Mouse (Mus musculus) megakaryocyte progenitor cell, adult 5-6 weeks (primary cell): ENCODE results near the gene Mepce. TPM values are rescaled to one million over a fixed set of nuclear protein-coding genes. Genes with fewer than 3 reads are reported as not detected.

Experiments used
- ATAC-seq: replicated peaks from 2 replicates; pipeline ENCODE4 v1.8.0; 2016; ENCODE audit warnings: mild to moderate bottlenecking, moderate TSS enrichment, inconsistent platforms; ENCODE audit not compliant: poor library complexity
- total RNA-seq, 2 experiments: library from RNA; stranded (forward) in 1 of 2; stranded (reverse) in 1 of 2; fragments of 157-497, 149-512 nt in 1 of 2; fragments of 200-1000 nt in 1 of 2; gene quantifications; 2 replicates each; pipeline versions ENCODE4 v1.2.3 to v1.2.4; 2015 to 2017

The Mepce gene
- total RNA-seq (2015) (34.6 and 37.4 TPM in 2 replicates), total RNA-seq (2017) (13.8 and 16.7 TPM in 2 replicates)

DNA sequence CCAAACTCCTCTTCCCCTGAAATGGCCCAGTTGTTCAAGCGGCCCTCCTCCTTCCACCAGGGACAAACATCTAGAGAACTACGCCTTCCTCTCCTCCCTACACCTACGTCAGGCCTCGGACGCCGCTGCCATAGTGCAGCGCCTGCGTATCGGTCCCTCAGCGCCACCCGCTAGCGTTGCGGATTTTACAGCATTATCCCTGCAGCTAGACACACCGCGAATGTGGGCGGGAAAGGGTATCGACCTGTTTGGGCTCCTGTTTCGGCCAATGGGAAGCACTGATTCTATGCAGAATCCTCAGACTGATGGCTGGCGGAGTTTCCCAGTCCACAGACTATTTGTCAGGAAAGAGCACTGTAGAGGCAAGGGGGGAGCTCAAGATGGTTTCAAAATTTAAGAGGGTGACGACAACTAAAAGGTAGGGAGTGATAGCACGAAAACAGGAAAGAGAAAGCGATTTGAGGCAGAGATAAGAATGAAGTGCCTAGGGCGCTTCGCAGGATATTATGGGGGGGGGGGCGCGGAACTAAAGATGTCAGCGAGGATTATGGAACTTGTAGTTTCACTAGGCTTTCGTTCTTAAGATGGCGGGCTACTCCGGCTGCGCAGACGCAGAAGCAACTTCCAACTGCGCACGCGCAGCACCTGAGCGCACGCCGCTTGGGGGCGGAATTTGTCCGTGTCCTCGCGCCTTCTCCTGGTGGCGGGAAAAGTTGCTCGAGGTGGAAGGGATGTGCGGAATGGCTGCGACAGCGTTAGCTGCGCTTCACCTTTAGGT, at the start of gene Mepce, which contains the start of gene Zcwpw1:
Mepce (minus strand) TSS at position 505 of the 778 bp plus-strand sequence.
Zcwpw1 (plus strand) TSS at position 648 of the 778 bp plus-strand sequence.
- peak; percentile 48 for ATAC-seq

- peak; percentile 52; the same call in 1 of the 2 replicates for ATAC-seq
These were observed 49.7 kb upstream of the Mepce start for GRCm38 (mm10) chr5:137837110-137837509.

- ATAC-seq, result no peak
These were observed 49.2 kb upstream of the Mepce start for GRCm38 (mm10) chr5:137836611-137837010.

GRCm38 (mm10) chr5:137835966-137836520, 48.6 kb upstream of the Mepce start, which contains the start of gene Pilra:
TSS of gene Pilra (minus strand) at chr5:137836281.
- ATAC-seq, result peak; percentile 74

DNA sequence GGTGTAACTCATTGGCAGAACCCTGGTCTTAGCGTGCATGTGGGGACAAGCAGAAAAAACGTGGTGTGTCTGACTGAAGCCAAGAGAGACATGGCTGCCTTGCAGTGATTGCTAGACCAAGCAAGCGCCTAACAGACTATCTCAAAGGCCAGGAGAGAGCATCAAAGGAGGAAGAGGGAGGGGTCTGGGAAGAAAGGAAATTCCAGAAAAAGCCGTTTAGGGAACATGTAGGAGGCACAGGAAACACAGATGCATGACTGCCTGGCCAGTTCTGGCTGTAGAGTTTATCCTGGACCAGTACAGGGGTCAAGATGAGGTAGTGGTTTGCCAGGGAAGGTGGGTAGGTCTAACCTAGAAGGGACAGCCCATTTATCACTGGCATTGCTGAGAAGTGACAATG, 46.0 kb upstream of the Mepce start:
- ATAC-seq, result no peak

- ATAC-seq, result peak; percentile 18; the same call in 1 of the 2 replicates
These were observed 44.1 kb upstream of the Mepce start for GRCm38 (mm10) chr5:137831506-137831905.

- peak; percentile 40 for ATAC-seq
These were observed 43.7 kb upstream of the Mepce start for GRCm38 (mm10) chr5:137831106-137831505.

DNA sequence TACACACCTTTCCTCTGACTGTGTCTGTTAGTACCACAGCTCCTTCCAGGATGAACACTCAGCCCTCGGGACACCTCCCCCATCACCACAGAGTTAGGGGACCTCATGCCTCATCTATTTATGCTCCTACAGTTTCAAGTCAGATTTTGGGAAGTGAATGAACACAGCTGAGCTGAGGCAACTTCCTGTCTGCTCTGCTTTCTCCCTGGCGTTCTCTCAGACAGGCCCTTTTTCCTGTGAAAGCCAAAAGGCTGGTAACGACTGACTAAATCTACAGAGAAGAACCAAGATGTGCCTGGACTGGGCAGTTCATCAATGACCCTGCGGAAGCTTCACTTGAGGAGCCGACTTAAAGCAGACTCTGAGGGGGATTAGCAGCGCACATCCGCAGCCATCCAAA, 42.8 kb upstream of the Mepce start:
- peak; percentile 47 for ATAC-seq

DNA sequence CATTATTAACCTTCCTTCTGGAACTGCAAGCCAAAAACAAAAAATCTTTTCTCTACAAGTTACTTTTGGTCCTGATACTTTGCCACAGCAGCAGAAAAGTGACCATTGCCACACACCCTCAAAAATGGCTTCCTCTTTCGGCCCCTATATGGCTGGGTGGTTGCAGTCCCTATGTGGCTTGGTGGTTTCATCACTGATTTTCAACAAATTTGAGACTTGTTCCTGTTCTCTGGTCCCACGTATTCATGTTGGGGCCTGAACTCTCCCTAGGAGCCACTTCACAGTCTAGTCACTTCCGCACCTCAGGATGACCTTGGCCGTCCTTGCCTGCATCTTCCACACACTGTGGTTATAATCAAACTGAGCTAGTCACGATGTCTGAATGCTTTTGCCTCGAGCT, 41.2 kb upstream of the Mepce start:
- peak; percentile 76 for ATAC-seq

DNA sequence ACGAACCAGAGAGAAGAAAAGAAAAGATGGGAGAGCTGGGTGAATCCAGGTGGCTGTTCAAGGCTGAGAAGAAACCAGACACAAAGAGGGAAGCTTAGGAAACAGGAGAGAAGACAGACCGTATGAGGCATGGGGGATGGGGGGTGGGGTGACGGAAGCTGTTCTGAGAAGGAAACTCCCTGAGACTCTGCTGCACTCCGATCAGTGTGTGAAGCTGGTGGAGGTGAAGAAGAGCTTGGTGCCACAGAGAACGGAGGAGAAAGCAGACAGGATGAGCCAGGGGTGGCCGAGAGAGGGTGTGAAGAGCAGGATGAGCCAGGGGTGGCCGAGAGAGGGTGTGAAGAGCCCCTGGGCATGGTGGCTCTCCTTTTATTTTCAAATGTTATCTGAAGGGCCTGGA, 39.0 kb upstream of the Mepce start:
- no peak for ATAC-seq

- ATAC-seq, result no peak
These were observed 38.5 kb upstream of the Mepce start for GRCm38 (mm10) chr5:137825971-137826370.

- peak; percentile 75 for ATAC-seq
These were observed 37.6 kb upstream of the Mepce start for GRCm38 (mm10) chr5:137825030-137825429.

GRCm38 (mm10) chr5:137823455-137824045, 36.1 kb upstream of the Mepce start:
- ATAC-seq, result 0 out of 2 replicates have a peak, but pooled peaks have one; percentile 7

- ATAC-seq, result no peak
These were observed 35.1 kb upstream of the Mepce start for GRCm38 (mm10) chr5:137822602-137823001.

DNA sequence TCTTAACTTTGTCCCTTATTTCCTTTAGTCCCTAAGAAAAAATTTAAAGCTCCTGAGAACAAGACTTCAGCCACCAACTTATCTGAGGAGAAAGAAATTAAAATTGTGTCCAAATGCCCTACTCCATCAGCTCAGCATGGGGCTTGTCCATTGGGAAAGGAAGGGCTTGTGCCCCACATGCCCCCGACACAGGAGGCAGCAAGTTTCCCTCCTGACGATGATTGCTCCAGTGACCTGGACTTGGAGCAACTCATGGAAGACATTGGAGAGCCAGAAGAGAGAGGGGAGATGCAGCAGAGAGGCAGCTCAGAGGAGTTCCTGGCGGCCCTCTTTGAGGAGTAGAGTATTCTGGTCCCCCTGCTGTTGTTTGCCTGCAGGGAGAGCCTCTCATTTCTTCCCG, 34.7 kb upstream of the Mepce start:
- no peak for ATAC-seq

DNA sequence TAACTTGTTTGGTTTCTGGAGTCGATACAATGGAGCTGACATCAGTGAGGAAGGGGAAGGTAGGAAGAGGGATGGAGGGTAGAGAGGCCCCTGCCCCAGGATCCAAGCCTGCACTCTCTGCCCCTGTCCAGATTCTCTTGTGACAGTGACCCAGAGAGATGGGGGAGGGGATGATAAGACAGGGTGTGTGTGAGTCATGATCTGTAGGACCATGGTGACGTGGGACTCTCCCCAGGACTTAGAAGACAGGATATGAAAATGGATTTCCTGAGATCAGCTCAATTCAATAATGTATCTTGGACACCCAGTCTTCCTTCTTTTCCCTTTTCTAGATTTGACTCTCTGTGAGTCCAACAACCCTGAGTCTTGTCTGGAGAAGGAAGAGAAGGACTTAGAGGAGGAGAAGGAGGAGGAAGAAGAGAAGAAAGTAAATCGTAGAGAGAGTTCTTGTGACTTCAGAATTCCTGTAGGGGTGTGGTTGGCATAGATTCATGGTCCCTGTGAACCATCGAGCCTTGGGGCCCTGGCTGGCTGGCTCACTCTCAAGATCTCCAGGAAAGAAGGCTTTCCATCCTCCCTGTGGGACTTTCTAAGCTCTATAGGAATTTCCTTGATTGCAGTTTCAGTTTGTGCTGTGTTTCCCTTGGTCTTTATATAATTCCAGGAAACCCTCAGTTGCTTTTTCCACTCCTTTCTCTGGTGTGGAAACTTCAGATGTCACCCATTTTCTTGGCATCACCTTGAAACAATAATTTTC, 30.2 kb upstream of the Mepce start:
- ATAC-seq, result no peak

DNA sequence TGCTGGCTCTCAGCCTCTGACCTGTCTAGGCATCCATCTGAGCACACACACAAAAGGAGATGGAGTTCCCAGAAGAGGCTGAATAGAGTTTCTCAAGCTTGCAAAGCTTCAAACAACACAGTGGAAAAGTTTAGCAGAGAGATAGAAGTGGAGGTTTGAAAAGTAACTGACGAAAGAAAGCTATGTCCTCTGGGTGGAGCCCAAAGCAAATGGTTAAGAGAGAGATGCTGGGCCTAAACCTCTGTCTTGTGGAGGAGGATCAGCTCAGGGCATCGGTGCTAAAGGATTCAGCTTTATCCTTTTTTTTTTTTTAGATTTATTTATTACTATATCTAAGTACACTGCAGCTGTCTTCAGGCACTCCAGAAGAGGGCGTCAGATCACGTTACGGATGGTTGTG, 20.9 kb upstream of the Mepce start:
- ATAC-seq, result no peak

DNA sequence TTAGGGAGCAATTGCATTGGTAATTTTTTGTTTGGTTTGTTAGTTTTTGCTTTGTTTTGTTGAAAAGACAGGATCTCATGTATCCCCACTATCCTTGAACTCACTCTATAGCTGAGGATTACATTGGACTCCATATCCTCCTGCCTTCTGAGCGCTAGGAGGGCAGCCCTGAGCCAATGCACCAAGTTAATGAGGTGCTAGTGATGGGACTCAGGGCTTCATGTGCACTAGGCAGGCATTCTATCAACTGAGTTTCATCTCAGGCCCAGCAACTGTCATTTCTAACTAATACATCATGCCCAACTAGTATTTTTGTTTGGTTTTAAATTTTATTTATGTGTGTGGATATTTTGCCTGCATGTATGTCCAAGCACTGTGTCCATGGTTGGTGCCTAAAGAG, 18.7 kb upstream of the Mepce start:
- no peak for ATAC-seq

GRCm38 (mm10) chr5:137800917-137801316, 13.5 kb upstream of the Mepce start:
- ATAC-seq, result no peak

GRCm38 (mm10) chr5:137796606-137797005, 9.2 kb upstream of the Mepce start:
- no peak for ATAC-seq

GRCm38 (mm10) chr5:137791553-137791952, 4.1 kb upstream of the Mepce start:
- ATAC-seq, result no peak
